Mouse (Mus musculus) spleen, adult 2 months (tissue): ENCODE results near the gene Qrich2. TPM values are rescaled to one million over a fixed set of nuclear protein-coding genes. Genes with fewer than 3 reads are reported as not detected.

ENCODE experiments used
- DNase-seq, 2 experiments: peaks; one replicate each; pipeline versions ENCODE4 v3.0.0 to v3.0.0-alpha.2; 2012 to 2021; ENCODE audit warnings: low spot score in 2 of 2, low read depth in 1 of 2
- H3K27ac ChIP-seq: fragments of 200-500 bp; 2 replicates; pipeline ENCODE4 v1.5.1; 2012; ENCODE audit warnings: low read length, inconsistent platforms; ENCODE audit not compliant: insufficient read depth
- H3K27me3 ChIP-seq: fragments of 200-500 bp; 2 replicates; pipeline ENCODE4 v1.6.1; 2012; ENCODE audit warnings: mild to moderate bottlenecking, moderate library complexity, low read length, inconsistent platforms; ENCODE audit not compliant: control insufficient read depth, insufficient read depth
- H3K36me3 ChIP-seq: fragments of 200-500 bp; 2 replicates; pipeline ENCODE4 v1.6.1; 2012; ENCODE audit warnings: mild to moderate bottlenecking, low read length, inconsistent platforms; ENCODE audit not compliant: control insufficient read depth, insufficient read depth
- H3K4me1 ChIP-seq: fragments of 200-500 bp; 2 replicates; pipeline ENCODE4 v1.6.1; 2011; ENCODE audit warnings: inconsistent platforms; ENCODE audit not compliant: control insufficient read depth, insufficient read depth, insufficient read length
- H3K4me3 ChIP-seq: fragments of 200-500 bp; 2 replicates; pipeline ENCODE4 v1.5.1; 2011; ENCODE audit warnings: mild to moderate bottlenecking, inconsistent platforms; ENCODE audit not compliant: insufficient read depth, insufficient read length; ENCODE audit errors: extremely low read depth
- CTCF ChIP-seq: fragments of 200-500 bp; IDR thresholded peaks from 2 replicates; pipeline ENCODE4 v1.5.1; 2011; ENCODE audit warnings: mild to moderate bottlenecking, inconsistent platforms; ENCODE audit not compliant: insufficient read depth, insufficient read length, insufficient replicate concordance; ENCODE audit errors: extremely low read depth
- POLR2A ChIP-seq: fragments of 200-500 bp; IDR thresholded peaks from 2 replicates; pipeline ENCODE4 v1.6.1; 2011; ENCODE audit warnings: low read depth, low read length, inconsistent platforms
- WGBS: fragments of 180-500 bp; shearing (Covaris S2); methylation state at CpG from one replicate; pipeline ENCODE4 v1.1.7; 2018; 5-methylcytosine and 5-hydroxymethylcytosine counted together
- polyA plus RNA-seq: library from polyadenylated mRNA; depleted of rRNA; stranded (reverse); fragments of >200 nt; gene quantifications from 2 replicates; pipeline ENCODE4 v1.2.3, GENCODE M21; 2012

Gene Qrich2
- polyA plus RNA-seq, 1 experiment, result 0.14 TPM

DNA sequence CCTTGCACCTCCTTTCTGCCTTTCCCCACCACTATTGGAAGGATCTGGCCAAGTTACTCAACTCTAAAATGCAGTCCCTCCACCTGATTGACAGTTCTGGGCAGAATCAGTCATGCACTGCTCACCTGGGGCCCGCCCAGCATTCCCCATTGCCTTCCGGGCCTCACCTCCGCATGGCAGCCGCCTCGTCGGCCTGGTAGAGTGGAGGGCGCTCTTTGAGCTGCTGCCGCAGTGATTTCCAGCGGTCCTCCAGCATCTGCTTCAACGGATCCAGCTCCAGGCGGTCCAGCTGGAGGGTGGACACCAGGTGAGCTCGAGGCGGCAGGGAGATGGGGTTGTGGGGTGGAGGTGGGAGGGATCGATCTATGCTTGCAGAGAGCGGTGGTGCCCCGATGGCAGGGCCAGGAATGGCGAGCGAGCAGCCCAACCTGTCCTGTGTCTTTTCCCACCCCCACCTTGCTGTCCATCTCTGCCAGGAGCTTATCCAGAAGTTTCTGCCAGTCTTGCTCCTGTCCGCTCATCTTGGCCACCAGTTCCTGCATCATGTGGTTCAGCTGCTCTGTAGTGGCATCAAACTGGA, 19.6 kb downstream of the Qrich2 start:
- 26% methylated on average over 19 of the region's 19 CpGs for WGBS
- TF ChIP-seq CTCF (no peak), POLR2A (no peak)
- Histone ChIP-seq H3K4me3 (no peak overlapping the region), H3K36me3 (no peaks in the 10 kb centered on the region), H3K4me1 (peaks cover 3% of the 10 kb centered on the region; the same call in 1 of the 2 replicates), H3K27me3 (no peaks in the 10 kb centered on the region), H3K27ac (no peak overlapping the region)
- no peak for DNase-seq

DNA sequence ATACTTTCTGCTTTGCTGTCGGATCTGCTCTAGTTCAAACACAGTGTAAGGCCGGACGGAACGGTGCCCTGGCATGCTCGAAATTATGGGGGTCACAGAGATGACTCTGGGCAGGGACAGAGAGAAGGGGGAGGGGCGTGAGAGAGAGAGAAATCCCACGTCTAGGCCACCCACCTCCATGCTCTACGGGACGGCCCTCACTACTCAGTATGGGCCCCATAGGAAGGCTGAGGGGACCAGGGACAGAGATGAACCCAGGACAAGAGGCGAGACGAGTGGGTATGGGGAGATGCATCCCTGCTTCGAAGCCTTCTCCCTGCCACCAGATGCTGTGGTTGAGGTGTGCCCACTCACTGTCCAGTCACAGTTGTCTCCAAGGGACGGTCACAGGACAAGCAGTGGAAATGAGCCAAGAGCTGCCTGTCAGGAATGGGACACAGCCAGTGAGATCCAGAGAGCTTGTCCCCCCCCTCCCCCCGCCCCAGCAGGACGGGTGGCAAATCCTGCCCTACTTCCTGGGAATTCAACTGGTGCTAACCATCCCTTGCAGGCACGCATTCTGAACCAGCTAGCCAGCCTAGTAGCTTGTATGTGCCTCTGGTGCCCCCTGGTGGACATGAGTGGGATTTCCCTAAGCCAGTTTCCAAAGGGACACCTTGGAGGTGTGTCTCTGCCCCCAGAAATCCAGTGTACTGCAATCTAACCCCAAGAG, 20.3 kb downstream of the Qrich2 start:
- 63% methylated on average over 16 of the region's 16 CpGs for WGBS
- no peaks in the 10 kb centered on the region for H3K27me3 ChIP-seq
- H3K27ac ChIP-seq, result no peak overlapping the region
- DNase-seq, result peak; percentile 72 to 90
- peaks cover 3% of the 10 kb centered on the region; the same call in 1 of the 2 replicates for H3K4me1 ChIP-seq
- TF ChIP-seq POLR2A (no peak), CTCF (peak; percentile 95; the same call in 1 of the 2 replicates)
- H3K36me3 ChIP-seq, result no peaks in the 10 kb centered on the region
- no peak overlapping the region for H3K4me3 ChIP-seq

DNA sequence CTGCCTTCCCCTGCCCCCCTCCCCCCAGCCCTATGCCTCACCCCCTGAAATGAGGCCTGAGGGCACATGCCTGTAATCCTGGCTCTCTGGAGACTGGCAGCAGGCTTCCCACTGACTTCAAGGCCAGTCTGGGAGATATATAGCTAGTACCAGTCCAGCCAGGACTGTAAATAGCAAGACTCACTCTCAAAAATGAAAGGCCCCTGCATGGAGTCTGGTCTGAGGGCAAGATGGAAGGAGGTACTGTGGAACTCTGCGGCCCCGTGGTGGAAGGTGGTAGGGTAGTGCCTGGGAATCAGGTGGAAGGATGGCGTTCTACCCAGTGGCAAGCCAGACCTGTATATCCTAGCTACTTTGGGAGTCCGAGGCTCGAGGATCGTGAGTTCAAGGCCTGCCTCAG, 22.1 kb downstream of the Qrich2 start:
- TF ChIP-seq CTCF (no peak), POLR2A (no peak)
- Histone ChIP-seq H3K4me3 (no peak overlapping the region), H3K36me3 (peaks cover 1% of the 10 kb centered on the region; the same call in 1 of the 2 replicates), H3K4me1 (peaks cover 11% of the 10 kb centered on the region; the same call in 1 of the 2 replicates), H3K27me3 (no peaks in the 10 kb centered on the region), H3K27ac (no peak overlapping the region)
- WGBS, result 90% methylated on average over 6 of the region's 6 CpGs
- no peak for DNase-seq

DNA sequence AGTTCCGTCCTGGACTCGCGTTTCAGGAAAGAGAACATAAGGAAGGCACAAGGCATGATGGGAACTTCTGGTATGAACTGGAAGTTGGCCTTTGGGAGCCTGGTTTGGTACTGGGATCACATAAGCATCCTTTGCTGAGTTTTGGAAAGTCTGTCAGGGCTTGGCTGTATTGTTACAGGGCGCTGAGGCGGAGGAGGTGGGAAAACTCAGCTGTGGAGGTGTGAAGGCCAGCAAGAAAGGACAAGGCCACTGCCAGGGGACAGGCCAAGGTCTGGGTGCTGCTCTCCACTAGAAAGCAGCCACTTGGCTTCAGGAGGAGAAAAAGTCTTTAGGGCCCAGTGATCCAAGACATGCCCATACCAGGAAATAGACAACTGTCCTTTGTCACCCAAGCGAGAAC, 22.7 kb downstream of the Qrich2 start:
- 92% methylated on average over 6 of the region's 6 CpGs for WGBS
- peaks cover 12% of the 10 kb centered on the region; the same call in 1 of the 2 replicates for H3K4me1 ChIP-seq
- no peak for DNase-seq
- no peak overlapping the region for H3K4me3 ChIP-seq
- H3K27ac ChIP-seq, result no peak overlapping the region
- TF ChIP-seq POLR2A (no peak), CTCF (no peak)
- H3K36me3 ChIP-seq, result peaks cover 1% of the 10 kb centered on the region; the same call in 1 of the 2 replicates
- no peaks in the 10 kb centered on the region for H3K27me3 ChIP-seq

DNA sequence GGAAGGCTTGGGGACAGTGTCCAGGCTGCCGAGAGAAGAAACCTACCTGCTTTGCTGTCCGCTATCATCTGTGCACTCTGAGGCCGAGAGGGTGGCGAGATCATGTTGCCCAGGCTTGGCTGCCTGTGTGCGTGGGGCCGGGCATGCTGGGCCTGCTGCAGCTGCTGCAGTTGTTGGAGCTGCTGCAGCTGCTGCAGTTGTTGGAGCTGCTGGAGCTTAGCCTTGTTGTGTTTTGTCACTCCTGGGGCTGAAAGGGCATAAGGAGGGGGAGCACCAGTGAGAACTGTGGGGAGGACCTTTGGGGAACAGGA, 23.2 kb downstream of the Qrich2 start:
- TF ChIP-seq POLR2A, result no peak
- TF ChIP-seq CTCF, result no peak
- peaks cover 1% of the 10 kb centered on the region; the same call in 1 of the 2 replicates for H3K36me3 ChIP-seq
- no peak overlapping the region for H3K4me3 ChIP-seq
- H3K27me3 ChIP-seq, result no peaks in the 10 kb centered on the region
- DNase-seq, result no peak
- peaks cover 12% of the 10 kb centered on the region; the same call in 1 of the 2 replicates for H3K4me1 ChIP-seq
- H3K27ac ChIP-seq, result no peak overlapping the region
- 89% methylated on average over 6 of the region's 6 CpGs for WGBS

DNA sequence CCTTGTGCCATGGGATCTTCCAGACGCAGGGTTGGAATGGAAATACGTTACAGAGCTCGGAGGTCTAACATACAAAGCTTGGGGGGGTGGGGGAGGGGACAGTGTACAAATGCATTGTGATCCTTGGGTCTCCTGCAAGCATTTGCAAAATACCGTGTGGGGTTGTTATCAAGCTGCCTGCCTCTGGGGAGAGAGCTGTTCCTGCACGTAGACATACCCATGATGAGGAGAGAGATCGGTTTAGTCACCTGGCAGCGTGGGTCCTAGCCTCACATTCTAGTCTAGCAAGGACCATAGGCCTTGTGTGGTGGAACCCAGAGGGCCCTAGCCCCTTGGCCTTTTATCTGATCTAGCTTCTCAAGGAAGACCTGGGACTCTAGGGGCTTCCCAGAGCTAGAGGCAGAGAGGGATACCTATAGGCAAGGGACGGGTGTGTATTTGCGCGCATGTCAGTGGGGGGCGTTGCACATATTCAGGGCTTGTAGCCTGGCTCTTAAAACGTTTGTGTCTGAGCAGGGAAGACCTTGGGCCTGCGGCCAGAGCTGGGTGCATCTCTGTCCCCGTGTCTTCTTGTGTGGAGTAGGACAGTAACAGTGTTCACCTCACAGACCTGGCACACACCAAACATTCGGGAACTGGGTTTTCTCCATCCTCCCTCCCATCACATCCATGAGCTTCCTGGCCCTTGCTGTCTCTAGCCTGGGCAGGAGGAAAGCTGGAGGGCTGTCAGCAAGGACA, 23.7 kb downstream of the Qrich2 start:
- WGBS, result 86% methylated on average over 15 of the region's 15 CpGs
- Histone ChIP-seq H3K27me3 (no peaks in the 10 kb centered on the region), H3K27ac (no peak overlapping the region), H3K36me3 (peaks cover 6% of the 10 kb centered on the region), H3K4me1 (peaks cover 12% of the 10 kb centered on the region; the same call in 1 of the 2 replicates), H3K4me3 (no peak overlapping the region)
- no peak for DNase-seq
- TF ChIP-seq POLR2A, result no peak
- TF ChIP-seq CTCF, result no peak
